Mouse (Mus musculus) adrenal gland, adult (tissue): Measurements from ENCODE around the gene Olfr104-ps.

Experiments used
- DNase-seq, 2 experiments: peaks; one replicate each; pipeline ENCODE4 v3.0.0; 2022 to 2023; ENCODE audit warnings: low spot score in 1 of 2; ENCODE audit not compliant: inconsistent age in 2 of 2

Olfr104-ps gene

GRCm38 (mm10) chr17:37359282-37359681 lies at the start of gene Olfr104-ps:
TSS of gene Olfr104-ps (plus strand) at chr17:37359582.
- DNase-seq = no peak

DNA sequence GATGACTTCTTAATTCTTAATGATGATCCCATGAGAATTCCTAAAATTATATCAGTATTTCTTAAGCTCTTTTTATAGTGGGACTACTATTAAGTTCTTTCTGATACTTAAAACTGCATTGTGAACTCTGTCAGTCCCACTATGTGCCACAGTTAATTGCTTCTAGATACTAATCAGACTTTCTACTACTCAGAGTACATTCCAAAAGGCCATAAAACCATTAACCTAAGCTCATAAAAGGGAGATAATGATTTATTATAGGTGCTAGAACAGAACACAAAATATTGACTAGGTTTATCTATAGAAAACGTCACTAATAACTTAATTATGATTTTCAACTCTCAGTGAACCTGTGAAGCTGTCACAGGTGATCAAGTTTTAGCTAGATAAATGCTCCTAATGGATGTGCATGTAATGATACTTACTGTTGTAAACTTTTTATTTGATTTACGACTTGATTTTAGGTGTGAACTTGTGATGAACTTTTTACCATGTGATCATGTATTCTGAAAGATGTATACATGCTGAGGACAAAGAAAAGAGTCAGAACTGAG lies 49.2 kb upstream of the Olfr104-ps start:
- no peak for DNase-seq

DNA sequence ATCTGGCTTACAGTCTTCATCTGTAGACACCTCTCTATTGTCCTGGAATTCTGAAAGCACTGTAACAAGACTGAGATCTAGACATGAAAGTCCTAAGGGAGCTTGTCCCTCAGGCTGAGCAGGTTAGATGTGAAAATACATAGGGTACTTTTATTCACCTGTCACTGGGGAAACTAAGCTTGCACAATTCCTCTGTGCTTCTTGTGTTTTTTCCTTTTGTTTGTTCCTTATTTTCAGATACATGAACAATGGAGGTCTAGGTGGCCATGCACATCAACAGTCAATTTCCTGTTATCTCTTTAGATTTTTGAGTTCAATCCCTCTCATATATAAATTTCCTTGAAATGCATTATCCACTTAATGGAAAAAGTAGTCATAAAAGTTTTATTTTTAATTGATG lies 42.4 kb upstream of the Olfr104-ps start, which contains the start of gene Olfr102:
Gene Olfr102, minus strand, starts transcription at position 101 of the 400 bp plus-strand sequence.
- DNase-seq = no peak

- DNase-seq = no peak
These were observed 19.8 kb upstream of the Olfr104-ps start, which contains the start of gene Olfr103 for GRCm38 (mm10) chr17:37339598-37339997. TSS of gene Olfr103 (minus strand) at chr17:37339698.

GRCm38 (mm10) chr17:37378733-37379132 lies 19.4 kb downstream of the Olfr104-ps start, which contains the start of gene Olfr105-ps:
TSS of gene Olfr105-ps (plus strand) at chr17:37379033.
- DNase-seq = no peak

- no peak for DNase-seq
These were observed 30.7 kb downstream of the Olfr104-ps start, which contains the start of gene Olfr106-ps for GRCm38 (mm10) chr17:37390093-37390492. TSS of gene Olfr106-ps (plus strand) at chr17:37390393.

DNA sequence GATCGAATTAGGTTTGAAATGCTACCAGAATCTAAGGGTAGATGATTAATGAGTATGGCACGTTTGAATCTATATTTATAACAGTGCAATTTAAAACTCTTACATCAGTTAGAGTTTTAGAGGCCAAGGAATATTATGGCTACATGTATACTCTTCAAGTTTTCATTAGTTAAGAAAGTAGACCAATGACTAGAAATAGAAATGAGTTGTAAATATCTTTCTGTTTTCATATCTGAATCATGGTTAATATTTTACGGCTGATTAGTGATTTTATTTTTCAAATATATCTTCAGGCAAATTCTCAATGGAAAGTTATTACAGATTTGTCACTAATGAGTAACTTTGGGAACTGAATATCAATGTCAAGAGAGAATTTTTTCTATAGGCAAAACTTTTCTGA lies 39.5 kb downstream of the Olfr104-ps start, which contains the start of gene Olfr107:
Gene Olfr107, plus strand, starts transcription at position 301 of the 400 bp plus-strand sequence.
- no peak for DNase-seq

DNA sequence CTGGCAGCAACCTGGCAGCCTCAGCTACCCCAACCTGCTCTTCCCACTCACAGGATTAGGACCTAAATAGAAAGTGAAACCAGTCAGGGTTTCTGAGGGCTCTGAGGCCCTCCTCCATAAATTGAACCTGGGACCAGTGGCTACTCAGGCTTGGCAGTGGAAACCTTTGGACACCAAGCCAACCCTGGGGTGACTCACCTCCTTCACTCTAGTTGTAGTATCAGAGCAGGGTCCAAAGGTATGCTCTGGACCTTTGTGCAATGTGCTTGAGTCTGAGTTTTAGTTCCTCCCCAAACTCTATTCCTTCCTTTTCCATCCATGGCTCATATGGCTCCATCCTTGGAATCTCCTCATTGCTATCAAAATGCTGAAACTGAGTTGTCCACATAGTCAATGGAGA lies 54.0 kb downstream of the Olfr104-ps start:
- no peak for DNase-seq
